Mouse (Mus musculus) heart, adult 2 months (tissue): ENCODE measurements around the gene Cd300ld5.

Experiments used
- CTCF ChIP-seq: fragments of 200-600 bp; IDR thresholded peaks from 2 replicates; pipeline ENCODE4 v1.8.1; 2022; ENCODE audit warnings: antibody characterized with exemption, mild to moderate bottlenecking, moderate library complexity
- EP300 ChIP-seq: fragments of 200-500 bp; IDR thresholded peaks from 2 replicates; pipeline ENCODE4 v1.6.1; 2011; ENCODE audit warnings: low read depth, low read length, control low read depth; ENCODE audit not compliant: insufficient read depth
- POLR2A ChIP-seq: fragments of 200-500 bp; IDR thresholded peaks from 2 replicates; pipeline ENCODE4 v1.6.1; 2011; ENCODE audit warnings: mild to moderate bottlenecking, low read depth, low read length, control low read depth; ENCODE audit not compliant: insufficient read depth

GRCm38 (mm10) chr11:115086213-115086612, 48.6 kb upstream of the Cd300ld5 start:
- TF ChIP-seq EP300, result no peak
- TF ChIP-seq CTCF, result no peak
- TF ChIP-seq POLR2A, result no peak
